Mouse (Mus musculus): ENCODE measurements around the gene Wipf2.
"Not testable (repeated sequence)": the region's sequence is repeated elsewhere in the genome, so short reads cannot be mapped to it uniquely, and the experiment has no call there.

Wipf2 gene

DNA sequence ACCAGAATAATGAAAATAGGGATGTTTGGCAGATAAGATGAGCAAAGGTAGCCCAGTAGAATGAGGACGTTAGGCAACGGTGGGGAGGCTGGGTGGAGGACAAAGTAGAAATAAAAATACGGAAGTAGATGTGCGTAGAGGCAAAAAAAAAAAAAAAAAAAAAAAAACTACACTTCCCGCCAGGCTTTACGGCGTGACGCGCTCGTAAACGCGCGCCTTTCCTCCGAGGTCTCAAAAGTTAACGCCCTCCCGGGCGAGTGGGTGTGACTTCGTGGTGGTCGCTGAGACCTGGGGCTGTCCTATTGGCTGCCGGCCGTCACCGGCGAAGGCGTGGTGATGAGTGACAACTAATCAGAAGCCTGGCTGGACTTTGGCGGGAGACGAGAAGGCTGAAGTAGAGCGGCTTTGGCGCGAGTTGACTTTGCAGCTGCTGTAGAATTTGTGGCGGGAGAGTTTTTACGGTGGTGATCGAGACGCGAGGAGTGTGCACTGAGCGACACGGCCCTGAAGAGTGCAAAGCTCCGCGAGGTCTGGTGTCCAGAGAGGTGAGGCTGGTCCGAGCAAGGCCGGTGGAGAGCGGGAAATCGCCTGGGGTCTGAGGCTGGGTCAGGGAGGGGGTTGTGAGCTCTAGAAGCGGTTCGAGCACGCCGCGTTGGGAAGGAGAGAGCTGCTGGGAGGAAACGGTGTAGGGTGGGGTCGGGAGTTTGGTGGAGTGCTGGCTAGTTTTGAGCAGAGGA is 44.2 kb downstream of the Wipf2 start, which contains the start of gene Cdc6:
Gene Cdc6 (plus strand): TSS at position 365 of the 737 bp plus-strand sequence.
- peak; percentile 93 to 95 for DNase-seq (ENCODE audit: low spot score in 2 of 2)

DNA sequence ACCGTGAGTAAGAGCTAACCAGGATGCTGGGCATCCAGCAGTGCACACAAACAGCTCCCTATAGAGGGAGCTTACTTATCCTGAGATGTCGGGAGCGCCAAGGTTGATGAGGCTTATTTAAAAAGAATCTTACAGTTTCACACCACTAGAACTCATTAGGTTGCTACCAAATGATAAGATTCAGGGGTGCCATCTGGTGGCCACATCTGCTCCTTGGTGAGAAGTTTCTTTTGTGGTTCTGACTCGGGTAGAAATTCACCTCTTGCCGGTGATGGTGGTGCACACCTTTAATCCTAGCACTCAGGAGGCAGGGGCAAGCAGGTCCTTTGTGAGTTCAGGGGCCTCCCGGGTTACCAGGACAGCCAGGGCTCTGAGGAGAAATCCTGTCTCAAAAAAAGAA is 46.2 kb downstream of the Wipf2 start:
- peak; percentile 80 to 83 for DNase-seq (ENCODE audit: low spot score in 2 of 2)

DNA sequence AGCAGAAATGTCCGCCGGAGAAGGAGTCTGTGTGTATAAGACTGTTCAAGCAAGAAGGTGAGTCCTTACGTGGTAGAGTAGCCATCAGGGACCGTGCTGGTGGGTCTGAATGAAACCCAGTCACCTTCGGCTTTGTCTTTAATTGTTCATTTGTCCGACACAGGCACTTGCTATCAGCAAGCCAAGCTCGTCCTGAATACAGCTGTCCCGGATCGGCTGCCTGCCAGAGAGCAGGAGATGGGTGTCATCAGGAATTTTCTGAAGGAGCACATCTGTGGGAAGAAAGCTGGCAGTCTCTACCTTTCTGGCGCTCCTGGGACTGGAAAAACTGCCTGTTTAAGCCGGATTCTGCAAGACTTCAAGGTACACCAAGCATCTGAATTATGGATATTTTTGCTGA is 47.0 kb downstream of the Wipf2 start:
- DNase-seq (ENCODE audit: low spot score in 2 of 2): no peak

DNA sequence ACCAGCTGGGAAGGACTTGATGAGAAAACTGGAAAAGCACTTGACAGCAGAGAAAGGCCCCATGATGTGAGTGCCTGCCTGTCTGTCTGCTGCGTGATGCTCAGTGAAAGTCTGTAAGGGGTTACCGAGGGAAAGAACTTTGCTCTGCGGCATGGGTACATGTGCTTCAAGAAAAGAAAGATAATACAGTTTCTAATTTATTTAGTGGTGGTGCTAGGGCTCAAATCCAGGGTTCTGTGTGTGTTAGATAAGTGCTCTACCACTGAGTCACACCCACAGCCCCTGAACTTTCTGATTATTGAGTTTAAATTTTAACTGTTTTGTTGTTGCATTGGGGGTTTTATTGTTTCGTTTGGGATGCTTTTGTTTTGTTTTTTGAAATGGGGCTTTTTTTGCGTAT is 48.1 kb downstream of the Wipf2 start:
- DNase-seq (ENCODE audit: low spot score in 2 of 2): no peak

DNA sequence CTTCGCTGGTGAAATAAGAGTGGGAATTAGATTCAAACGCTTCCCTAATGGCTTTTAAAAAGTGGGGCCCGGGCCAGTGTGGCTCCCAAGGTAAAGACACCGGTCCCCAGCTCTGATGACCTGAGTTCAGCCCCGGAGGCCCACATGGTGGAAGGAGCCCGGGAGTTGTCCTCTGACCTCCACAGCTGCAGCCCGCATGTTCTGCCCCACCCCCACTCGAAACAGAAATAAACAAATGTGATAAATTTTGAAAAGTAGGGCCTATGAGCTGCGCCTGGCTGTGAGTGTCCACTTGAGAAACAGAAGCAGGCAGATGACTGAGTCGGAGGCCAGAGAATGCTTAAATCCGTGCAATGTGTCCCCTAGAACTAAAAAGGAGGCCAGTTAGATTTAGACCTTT is 50.8 kb downstream of the Wipf2 start:
- no peak for DNase-seq (ENCODE audit: low spot score in 2 of 2)

DNA sequence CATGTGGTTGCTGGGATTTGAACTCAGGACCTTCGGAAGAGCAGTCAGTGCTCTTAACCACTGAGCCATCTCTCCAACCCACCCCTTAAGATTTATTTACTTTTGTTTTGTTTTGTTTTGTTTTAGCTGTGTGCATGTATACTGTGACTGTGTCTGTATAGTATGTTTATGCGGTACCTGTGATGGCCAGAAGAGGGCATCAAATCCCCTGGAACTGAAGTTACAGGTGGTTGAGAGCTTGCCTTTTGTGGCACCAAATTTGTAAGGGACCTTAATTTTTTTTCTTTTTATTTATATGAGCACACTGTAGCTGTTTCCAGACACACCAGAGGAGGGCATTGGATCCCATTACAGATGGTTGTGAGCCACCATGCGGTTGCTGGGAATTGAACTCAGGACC is 52.9 kb downstream of the Wipf2 start:
- DNase-seq (ENCODE audit: low spot score in 2 of 2): not testable (repeated sequence)

DNA sequence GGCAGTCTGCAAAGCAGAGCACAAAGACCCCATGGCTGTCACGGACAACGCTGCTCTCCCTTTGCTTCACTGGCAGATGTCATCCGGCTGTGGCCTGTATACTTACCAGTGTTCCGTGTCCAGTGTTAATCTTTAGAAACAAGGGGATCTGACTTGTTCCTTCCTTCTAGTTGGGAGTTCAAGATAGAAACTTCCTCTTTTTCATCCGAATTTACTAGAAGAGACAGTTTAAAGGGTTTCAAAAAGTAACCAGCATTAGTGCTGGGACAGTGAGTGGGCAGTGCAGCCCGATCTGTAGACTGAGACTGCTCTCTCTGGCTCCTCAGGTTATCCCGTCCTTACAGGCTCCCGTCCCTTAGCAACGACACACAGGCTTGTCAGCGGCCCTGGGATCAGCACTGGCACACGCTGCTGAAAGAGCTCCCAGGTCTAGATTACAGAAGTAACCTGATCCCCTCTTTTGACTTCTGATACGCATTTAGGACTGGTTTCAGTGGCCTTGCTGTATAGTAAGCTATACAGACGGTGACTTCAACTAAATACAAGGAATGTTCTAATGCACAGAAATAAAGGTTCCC is 54.1 kb downstream of the Wipf2 start:
- no peak for DNase-seq (ENCODE audit: low spot score in 2 of 2)

DNA sequence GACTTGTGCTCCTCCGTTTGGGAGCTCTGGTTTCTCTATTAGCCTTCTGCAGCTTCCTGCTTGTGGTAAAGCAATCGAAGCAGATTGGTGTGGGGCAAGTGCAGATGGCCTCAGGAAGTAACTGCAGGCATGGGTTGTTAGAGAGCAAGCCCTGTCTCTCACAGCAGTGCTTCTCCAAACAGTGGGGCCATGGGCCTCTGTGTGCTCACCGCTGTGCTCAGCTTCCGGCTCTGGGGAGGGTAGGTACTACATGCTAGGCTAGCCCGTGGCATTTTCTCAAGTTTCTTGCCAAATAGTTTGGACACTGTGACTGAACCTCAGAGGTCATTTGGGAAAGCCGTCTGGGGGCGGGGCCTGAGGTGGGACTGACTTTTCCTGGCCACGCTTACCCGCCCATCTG is 54.8 kb downstream of the Wipf2 start:
- DNase-seq (ENCODE audit: low spot score in 2 of 2): no peak

DNA sequence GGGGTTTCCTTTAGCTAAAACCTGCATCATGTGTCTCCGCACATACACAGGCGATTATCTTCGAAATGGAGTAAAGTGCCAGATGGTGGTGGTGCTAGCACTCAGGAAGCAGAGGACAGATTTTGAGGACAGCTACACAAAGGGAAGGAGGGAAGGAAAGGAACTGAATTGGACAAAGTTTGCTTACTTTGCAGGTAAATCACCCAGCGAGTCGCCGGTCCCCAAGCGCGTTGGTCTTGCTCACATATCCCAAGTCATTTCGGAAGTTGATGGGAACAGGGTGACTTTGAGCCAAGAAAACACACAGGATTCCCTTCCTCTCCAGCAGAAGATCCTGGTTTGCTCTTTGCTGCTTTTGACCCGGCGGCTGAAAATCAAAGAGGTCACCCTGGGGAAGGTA is 55.6 kb downstream of the Wipf2 start:
- DNase-seq (ENCODE audit: low spot score in 2 of 2): no peak

DNA sequence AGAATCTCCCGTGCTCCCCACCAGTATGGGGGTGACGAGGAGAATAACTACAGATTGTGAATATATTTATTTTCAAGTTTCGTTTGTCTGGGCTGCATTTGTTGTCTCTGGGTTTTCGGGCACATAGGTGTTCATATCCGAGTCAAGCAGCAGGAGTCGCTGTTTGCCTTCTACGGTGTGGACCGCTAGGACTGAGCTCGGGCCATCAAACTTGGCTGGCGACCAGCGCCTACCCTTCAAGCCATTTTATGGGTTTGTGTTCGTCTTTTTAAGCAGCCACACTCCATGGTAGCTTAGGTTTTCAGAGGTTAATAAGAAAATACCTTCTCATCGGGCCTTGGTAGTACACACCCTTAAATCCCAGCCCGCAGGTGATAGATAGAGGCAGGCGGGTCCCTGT is 58.4 kb downstream of the Wipf2 start:
- not testable (repeated sequence) for DNase-seq (ENCODE audit: low spot score in 2 of 2)

DNA sequence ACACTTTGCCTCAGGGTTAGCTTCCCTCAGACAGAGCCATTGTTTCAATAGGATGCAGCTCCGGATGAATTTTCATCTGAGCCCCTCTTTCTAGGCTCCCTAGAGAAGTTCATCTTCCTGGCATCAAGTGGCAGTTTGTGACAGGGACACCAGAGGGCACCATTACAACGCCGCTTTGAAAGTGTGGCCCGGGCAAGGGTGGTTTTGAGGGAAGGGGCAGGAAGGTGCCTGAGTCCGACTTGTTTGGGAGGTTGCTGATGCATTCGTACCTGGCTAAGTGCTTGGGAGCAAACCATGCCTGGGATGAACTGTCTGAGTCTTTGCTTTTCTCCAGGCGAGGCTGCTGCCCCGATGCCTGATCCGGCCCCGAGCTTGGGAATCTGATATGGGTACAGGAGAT is 58.9 kb downstream of the Wipf2 start:
- DNase-seq (ENCODE audit: low spot score in 2 of 2): peak; percentile 62 to 71

DNA sequence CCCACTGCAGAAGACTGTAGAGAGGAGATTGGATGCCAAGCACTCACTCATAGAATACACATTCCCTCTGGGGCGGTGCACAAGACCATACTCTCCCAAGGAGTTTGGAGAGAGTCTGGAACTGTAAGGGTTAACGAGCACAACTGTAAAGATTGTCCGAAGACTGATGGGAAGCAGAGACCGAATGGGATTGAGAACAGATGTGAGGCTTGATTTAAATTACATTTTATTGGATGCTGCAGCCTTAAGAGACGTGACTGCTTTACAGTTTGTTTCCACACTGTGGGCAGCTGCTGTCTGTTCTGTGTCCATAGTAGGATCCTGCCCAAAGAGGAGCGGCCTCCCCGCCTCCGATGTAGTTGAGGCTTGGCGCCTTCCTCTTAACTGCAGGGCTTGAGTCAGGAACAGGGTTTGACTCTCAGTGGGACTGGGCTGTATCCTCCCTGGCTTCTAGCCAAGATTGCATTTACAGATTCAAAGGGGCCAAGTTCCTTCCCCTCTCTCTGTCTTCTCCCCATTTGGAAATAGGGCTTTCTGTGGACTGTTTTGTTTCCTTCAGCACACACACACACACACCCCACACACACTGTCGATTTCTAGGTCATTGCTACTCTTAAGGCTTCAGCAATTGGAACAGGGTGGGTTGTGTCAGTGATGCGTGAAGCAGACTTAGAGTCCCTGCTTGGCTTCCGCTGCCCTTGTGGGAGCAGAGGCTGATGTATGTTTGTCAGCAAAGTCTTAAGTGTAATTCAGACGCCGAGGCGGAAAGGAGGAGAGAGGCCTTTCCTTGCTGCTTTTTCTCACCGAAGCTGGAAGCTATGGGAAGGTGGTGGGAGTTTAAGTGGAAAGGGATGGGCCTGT is 59.6 kb downstream of the Wipf2 start:
- DNase-seq (ENCODE audit: low spot score in 2 of 2): not testable (repeated sequence)

DNA sequence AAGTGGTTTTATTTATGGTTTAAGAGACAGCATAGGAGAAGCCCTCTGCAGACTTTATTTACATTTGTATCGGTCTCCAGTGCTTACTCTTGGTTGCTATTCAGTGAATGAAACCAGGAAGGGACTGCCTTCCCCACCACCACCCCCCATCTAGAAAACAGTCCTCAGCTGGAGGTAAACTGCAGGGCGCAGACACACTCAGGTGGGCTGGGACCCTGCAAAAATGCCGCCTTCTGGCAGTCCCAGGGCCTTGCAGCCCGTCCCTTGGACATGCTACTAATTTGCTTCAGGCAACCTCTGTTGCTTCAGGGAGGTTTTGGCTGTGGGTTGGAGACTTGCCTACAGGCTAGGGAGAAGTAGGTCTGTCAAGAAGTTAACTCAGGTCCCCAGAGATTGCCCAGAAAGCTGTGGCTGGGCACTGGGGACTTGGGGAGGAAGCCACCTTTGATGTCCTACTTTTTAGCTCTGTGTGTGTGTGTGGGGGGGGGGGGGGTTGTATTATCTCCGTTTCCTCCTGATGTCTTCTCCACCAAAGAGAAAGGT is 61.3 kb downstream of the Wipf2 start:
- no peak for DNase-seq (ENCODE audit: low spot score in 2 of 2)

DNA sequence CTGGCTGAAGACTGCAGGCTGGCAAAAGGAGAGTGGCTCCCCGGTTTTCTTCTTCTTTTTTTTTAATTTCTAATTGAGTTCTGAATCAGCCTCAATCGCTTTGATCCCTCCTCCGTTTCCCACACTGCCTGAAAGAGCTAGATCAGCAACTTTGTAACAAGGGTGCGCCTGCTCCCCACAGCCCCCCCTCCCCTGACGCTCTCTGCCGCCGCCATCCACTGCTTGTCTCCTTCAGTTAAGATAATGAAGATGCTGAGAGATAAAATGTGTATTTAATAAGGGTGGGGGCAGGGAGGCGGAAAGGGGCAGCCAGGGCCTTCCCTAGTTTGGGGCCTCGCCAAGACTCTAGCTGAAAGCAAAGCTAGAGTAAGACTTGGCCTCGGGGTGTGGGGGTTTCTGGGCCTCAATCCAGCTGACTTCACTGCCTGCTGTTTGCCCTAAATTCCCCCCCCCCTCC is 61.9 kb downstream of the Wipf2 start:
- DNase-seq (ENCODE audit: low spot score in 2 of 2): no peak

DNA sequence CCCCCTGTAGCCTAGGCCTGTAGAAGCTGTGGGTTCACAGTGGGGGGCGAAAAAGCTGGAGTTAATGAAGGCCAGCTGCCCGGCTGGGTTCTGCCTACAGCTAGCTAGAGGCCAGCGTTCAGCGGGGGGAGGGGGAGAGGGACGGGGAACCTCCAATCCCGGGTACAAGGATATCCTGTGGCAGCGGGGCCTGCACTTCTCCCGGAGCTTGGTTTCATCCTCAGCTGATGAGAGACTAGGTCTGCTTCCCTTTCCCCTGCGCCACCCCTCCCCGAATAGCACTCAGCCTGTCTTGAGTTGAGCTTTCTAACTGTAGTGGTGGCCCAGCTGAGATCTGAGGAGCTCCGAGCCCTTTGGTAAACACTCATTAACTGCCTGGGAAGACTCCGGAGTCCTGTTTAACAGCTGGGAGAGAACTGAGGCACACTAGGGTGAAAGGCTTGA is 62.5 kb downstream of the Wipf2 start:
- no peak for DNase-seq (ENCODE audit: low spot score in 2 of 2)

DNA sequence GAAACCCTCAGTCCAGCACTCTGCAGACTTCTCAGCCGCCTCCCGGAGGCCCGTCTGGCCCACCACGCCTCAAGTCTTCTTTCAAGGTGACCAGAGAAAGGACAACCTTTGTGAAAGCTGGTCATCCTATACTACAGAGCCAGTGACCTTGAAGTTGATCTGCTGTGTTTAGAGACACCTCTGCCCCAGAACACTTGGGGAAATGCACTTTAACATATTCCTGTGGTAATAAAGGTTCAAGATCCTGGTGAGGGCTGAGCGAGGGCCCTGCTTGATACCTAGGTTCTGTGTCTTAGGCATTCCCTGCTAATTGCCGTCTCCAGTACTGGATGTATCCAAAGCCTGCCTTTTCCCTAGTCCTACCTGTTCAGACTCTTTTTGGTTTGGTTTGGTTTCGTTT is 63.1 kb downstream of the Wipf2 start:
- no peak for DNase-seq (ENCODE audit: low spot score in 2 of 2)

DNA sequence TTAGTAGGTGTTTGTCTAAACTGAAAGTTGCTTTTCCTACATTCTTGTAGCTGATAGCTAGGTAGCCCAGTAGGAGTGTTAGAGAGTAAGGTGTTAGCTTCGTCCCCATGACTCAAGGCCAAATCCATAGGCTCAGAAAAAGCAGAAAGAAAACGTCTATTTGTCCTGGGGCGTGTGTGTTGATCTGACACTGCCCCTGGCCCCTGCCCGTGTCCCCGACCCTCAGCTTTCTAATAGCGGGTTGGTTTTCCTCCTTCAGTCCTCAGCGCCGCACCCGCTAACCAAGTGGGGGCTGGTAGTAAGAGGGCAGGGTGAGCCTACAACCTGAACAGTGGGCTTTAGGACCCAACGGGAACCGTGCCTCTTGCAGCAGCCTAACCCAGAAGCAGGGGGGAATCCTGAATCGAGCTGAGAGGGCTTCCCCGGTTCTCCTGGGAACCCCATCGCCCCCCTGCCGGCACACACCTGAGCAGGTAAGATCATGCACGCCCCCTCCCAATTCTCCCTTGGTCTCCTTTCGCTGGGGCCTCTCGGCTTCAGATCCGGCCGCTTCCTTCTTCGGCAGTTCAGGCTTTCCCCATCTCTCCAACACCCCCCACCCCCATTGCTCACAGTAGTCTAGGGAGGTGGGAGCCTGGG is 64.1 kb downstream of the Wipf2 start, which contains the start of gene Rara:
Gene Rara (plus strand): TSS at position 381 of the 639 bp plus-strand sequence.
- peak in 1 of 2 experiments; percentile 70 for DNase-seq (ENCODE audit: low spot score in 2 of 2)

DNA sequence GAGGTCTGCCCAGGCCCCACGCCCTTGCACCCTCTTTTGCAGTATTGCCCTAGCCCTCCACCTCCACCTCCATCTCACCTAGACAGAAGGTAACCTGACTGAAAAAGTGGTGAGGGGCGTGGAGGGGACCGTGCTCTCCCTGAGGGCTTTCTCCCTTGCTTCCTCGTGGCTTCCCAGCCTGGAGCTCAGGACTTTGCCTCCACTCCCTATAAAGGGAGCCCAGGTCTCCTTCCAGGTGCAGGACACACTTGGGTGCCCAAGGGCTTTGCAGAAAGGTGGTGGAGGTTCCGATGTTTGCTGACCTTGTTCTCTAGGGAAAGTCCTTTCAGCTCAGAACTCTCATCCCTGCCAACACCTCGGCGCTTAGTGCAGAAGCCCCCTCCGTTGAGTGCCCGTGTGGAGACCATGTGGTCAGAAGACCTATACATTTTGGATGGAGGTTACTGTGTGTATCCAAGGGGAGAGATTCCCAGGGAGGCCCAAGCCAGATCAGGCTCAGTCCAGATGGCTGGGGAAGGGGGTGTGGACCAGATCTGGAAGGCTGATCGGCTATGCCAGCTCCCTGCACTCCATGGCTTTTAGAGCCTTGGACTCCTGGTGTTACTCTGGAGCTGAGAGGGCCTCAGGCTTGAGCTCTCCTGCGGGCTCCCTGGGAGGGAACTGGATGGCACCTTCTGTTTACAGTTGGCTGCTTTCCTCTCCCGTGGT is 64.9 kb downstream of the Wipf2 start:
- DNase-seq (ENCODE audit: low spot score in 2 of 2): no peak

DNA sequence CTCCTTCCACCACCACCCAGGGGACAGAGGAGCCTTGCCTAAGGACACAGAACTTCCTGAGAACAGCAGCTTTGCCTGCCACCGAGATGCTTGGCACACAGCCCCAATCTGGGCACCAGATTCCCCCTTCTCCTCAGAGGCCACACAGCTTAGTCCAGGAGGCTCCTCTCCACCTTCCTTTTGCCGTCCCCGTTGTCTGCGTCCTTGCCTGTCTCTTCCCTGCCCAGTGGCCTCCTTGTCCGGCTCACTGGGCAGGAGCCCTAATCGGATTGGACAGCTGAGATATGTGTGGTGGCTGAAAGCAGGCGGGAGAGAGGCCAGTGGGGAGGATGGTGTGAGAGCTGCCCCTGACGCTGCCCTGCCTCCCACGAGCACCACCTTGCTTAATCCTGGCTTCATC is 66.1 kb downstream of the Wipf2 start:
- no peak for DNase-seq (ENCODE audit: low spot score in 2 of 2)

DNA sequence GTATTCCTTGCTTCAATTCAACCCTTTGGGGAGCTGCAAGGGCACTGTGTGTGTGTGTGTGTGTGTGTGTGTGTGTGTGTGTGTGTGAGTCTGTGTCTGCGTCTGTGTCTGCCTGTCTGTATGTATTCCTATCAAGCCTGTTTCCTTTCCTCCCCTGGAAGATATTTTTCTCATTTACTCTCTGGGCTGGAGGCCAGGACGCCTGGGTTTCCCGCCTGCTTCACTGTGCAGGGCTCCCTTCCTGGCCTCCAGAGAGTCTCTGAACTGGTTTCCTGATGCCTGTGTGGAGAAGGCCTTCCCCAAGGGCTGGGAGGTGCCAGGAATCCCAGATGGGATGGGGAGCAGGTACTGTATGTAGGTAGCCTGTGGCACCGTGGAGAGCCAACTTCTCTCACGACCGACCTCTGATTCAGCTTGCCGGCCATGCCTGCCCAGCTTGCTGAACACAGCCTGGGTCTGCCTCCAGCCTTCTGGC is 66.7 kb downstream of the Wipf2 start:
- no peak for DNase-seq (ENCODE audit: low spot score in 2 of 2)

Data from right cerebral cortex, adult 2 months (tissue).